Mouse (Mus musculus): Measurements from ENCODE around the gene Hadh.

Gene Hadh

GRCm38 (mm10) chr3:131270381-131270780, 1.5 kb downstream of the Hadh start:
- DNase-seq (ENCODE audit: low spot score), result peak; percentile 44

GRCm38 (mm10) chr3:131266366-131267050, 5.4 kb downstream of the Hadh start:
- no peak for DNase-seq (ENCODE audit: low spot score)

GRCm38 (mm10) chr3:131265516-131265915, 6.4 kb downstream of the Hadh start:
- no peak for DNase-seq (ENCODE audit: low spot score)

- DNase-seq (ENCODE audit: low spot score), result no peak
Measured at GRCm38 (mm10) chr3:131263766-131264486, 8.0 kb downstream of the Hadh start.

- no peak for DNase-seq (ENCODE audit: low spot score)
Measured at GRCm38 (mm10) chr3:131260418-131260817, 11.5 kb downstream of the Hadh start.

- DNase-seq (ENCODE audit: low spot score), result no peak
Measured at GRCm38 (mm10) chr3:131259392-131259965, 12.4 kb downstream of the Hadh start.

DNA sequence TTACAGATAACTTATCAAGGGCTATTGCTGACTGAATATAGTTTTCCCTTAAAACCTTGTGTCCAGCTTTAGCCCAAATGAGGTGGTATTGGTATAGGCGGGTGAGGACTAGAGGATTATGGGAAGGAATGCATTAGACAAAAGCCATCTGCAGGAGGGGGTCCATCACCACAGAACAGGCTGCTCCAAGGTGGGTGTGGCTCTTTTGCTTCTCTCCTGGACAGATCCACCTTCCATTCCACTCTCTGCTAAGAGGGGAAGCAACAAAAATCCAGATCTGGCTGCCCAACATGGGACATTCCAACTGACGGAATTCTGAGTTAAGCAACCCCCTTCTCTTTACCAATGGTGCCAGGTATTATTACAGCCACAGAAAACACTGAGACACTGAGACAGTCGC, 13.0 kb downstream of the Hadh start:
- no peak for DNase-seq (ENCODE audit: low spot score)

DNA sequence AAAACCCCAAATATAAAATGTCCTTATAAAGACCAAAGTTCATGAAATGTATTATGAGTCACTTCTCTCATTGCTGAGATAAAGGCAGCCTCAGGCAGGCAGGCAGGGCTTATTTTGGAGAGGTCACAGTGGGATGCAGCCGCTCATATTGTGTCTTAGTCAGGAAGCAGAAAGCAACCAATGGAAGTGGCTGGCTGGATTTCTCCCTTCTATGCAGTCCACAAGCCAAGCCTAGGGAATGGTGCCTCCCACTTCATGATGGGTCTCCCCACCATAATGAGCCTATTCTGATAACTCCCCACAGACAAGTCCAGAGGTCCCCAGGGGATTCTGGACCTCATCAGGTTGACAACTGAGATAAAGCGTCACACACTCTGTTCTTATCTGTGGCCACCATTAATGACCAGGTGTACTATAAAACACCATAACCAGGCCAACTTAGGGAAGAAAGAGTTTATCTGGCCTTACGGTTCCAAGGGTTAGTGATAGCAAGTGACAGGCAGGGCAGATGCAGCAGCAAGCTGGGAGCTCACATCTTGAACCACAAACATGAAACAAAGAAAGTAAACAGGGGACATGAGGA, 16.4 kb downstream of the Hadh start:
- DNase-seq (ENCODE audit: low spot score), result no peak

DNA sequence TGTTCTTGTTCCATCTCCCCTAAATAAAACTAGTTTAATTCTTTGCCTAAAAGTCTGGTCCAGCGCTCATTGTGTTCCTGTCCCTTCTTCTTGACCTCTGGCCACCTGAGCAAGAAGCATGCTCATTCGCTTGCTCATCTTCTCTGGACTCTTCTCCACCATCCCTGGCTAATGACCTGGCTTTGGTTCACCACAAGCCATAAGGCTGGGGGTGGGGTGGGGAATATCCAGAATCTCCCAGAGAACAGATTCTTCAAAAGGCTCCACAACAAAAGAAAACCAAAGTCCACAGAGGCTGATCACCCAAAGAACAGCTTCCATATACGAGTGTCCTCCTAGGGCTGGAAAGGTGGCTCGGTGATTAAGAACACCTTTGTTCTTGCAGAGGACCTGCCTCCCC, 16.9 kb downstream of the Hadh start:
- no peak for DNase-seq (ENCODE audit: low spot score)

- no peak for DNase-seq (ENCODE audit: low spot score)
Measured at GRCm38 (mm10) chr3:131251601-131252000, 20.3 kb downstream of the Hadh start.

DNA sequence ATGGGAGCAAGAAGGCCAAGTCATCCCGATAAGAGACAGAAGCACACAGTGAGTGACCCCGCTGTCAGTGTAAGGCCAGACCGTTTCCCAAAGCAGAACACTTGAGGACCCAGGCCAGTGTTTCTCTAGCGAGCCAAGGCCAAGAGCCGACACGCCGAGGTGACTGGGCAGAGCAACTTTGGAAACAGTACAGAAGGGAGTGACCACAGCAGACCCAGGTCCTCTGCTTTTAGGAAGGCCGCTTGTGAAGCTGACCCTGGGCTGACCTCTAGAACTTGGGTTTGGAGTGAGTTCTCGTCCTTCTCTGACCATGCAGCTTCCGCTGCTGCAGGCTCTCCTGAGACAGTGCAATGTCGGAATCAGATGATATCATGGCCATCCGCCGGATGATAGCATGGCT, 20.9 kb downstream of the Hadh start:
- DNase-seq (ENCODE audit: low spot score), result no peak

DNA sequence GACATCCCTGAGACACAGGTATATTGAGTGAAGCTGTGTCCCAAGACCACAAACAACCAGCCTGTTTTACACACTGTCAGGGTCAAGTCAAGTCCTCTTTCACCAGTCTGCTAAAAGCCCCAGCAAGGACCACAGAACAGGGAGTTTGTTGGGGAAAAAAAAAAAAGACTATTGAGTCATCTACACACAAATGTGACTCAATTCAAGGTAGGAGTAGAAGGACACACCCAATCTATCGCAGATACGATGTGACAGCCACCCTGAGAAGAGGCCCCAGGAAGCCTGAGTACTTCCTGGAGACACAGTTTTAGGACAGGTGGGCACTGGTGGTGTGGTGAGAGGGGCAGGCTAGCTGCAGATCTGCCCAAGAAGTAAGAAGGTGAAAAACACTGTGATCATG, 21.6 kb downstream of the Hadh start:
- DNase-seq (ENCODE audit: low spot score), result no peak

DNA sequence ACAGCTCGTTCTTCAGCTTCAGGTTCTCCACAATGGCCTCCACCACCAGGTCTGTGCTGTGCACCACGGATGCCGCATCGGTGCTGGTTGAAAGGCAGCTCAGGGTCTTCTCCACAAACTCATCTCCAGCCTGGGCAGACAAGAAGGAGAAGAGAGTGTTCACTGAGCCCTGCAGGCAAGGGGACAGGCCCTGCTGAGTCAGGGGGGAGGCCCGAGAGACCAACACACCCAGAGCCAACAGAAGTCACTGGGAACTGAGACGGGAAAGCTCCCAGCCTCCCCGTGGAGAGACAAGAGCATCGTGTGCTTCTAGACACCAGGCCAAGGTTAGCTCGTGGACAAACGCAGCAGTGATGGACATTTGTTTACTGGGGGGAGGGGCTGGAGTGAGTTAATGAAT, 23.5 kb downstream of the Hadh start:
- no peak for DNase-seq (ENCODE audit: low spot score)

- DNase-seq (ENCODE audit: low spot score), result no peak
Measured at GRCm38 (mm10) chr3:131247851-131248250, 24.1 kb downstream of the Hadh start.

GRCm38 (mm10) chr3:131247447-131247846, 24.5 kb downstream of the Hadh start:
- DNase-seq (ENCODE audit: low spot score), result no peak

DNA sequence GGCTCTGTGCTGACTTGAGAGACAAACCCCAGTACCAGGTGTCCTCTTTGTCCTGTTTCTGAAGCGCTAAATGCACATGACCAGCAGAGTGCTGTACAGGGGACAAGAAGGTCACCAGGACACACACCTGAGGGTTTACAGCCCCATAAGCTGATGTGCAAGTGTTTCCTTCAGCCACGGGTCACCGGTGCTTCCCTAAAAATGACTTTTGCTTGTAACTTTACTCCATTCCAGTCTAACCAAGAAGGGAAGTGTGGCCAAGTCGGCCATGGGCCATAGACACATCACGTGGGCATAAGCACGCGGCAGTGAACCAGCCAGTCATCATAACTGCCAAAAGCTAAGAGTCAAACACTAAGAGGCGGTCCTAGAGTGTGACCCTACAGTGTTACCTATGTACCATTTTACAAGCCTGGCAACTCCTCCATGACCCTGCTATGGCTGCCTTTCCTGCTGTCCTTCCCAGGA, 25.3 kb downstream of the Hadh start:
- no peak for DNase-seq (ENCODE audit: low spot score)

- peak; percentile 89 for DNase-seq (ENCODE audit: low spot score)
Measured at GRCm38 (mm10) chr3:131245766-131246578, 25.9 kb downstream of the Hadh start.

DNA sequence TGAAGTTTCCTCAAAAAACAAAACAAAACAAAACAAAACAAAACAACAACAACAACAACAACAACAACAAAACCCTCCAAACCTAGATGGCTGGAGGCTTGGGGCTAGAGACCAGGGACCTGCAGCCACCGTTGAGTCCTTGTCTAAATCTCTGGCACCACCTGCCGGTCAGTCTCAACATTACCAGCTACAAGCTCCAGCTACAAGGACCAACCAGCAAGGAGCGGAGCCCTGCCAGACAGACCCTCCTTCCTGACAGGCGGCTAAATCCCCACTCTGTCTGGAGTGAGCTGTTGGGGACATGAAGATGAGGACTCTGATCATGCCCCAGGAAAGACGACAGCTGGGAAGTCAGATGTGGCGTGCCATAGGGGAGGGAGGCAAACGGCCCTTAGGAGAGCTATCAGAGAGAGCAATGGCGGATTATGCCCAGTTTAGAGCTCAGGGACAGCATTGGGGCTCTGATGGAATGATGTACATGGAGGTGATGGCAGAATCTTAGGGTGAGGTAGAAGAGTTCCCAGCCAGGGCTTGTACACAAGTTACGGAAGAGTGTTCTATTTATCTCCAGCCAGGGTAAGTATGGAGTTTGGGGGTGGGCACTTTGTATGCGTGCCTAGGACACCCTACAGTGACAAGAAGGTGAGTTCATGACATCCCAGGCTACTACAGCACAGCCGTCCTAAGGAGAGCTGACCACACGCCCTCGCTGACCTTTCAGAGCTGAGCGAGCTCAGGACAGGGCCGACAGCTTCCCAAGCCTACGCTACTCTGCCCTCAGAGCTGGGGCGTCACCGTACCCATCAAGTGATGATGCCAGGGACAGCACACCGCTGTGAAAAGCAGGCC, 33.9 kb downstream of the Hadh start:
- DNase-seq (ENCODE audit: low spot score), result peak; percentile 95

DNA sequence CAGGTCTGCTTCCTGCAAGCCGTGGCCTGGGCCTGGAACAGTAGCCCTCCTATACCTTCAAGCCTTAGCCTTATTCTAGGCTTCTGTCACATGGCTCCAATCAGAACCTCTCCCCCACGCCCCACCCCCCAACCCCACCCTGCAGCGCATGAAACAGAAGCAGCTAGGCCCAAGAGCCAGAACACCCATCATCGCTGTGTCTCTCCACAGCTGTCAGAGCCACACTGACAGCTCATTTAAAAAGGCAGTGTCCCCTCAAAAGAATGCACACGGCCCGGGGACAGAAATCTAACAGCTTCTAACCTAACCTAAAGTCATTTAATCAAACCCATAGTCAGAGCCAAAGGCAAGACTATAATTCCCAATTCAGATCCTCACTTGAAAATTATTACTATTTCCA, 34.8 kb downstream of the Hadh start:
- no peak for DNase-seq (ENCODE audit: low spot score)

GRCm38 (mm10) chr3:131228083-131228482, 43.8 kb downstream of the Hadh start:
- no peak for DNase-seq (ENCODE audit: low spot score)

Data from retina, embryonic 14.5 days (tissue).